Mouse (Mus musculus): ENCODE measurements around the gene Olfm2.
"Not testable (repeated sequence)": the region's sequence is repeated elsewhere in the genome, so short reads cannot be mapped to it uniquely, and the experiment has no call there.

Olfm2 gene

DNA sequence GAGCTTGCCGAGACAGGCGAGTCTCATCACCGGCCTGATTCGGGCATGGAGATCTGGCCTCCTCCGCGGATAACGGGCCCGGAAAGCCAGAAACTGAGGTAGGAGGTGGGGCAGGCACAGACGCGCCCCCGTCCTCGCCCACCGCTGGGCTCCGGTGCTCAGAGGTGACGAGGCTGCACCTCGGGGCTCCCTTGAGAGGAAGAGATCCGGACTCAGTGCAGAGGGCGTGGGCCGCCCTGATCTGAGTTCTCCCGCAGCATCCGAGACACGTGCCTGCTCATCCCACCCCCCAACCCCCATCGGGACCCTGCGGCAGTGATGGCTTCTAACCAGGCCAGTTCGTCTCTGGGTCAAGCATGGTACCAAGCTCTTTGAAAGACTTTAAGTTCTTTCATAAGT, 93.9 kb downstream of the Olfm2 start:
- no peak for DNase-seq (ENCODE audit: low spot score)

DNA sequence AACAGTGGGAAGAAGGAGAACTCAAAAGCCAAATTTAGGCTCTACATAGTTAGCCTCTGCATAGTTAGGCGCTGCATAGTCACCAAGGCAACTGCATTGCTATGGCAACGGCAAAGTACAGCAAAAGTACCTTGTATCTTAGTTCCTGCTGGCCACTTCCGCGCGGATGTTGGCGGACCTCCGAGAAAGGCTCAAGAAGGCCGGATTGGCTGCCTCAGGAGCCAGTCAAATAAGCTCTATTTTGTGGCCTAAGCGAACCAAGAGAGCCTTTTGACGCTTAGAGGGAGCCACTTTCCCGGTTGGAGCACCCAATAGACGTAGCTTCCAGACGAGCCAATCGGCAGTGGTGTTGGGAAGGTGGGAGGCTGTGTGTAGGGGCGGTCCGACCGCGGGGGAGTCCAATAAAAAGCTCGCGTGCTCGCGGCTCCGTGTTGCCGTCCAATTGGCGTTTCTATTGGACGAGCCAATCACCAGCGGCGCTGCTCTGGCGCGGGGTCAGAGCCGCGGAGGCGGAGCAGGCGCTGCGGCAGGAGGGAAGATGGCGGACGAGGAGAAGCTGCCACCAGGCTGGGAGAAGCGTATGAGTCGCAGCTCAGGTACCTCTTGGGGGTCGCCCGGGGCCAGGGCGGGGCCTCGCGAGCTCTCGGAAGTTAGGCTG, 94.4 kb downstream of the Olfm2 start, which contains the start of gene Pin1:
TSS of gene Pin1 (plus strand) at position 494 of the 658 bp plus-strand sequence.
- DNase-seq (ENCODE audit: low spot score) = peak; percentile 98

DNA sequence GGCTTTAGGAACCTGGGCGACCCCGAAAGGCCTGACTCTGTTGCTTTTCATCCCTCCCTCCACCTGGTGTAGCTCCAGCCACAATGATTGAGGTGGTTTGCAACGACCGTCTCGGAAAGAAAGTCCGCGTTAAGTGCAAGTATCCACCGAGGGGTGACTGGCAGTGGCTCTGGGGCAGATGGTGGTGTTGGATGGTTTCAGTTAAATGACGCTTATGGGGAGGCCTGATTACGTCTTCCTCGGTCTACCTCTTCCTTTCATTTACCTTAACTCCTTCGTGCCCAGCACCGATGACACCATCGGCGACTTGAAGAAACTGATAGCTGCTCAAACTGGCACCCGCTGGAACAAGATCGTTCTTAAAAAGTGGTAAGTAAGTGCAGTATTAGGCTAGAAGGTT, 101.0 kb downstream of the Olfm2 start:
- no peak for DNase-seq (ENCODE audit: low spot score)

DNA sequence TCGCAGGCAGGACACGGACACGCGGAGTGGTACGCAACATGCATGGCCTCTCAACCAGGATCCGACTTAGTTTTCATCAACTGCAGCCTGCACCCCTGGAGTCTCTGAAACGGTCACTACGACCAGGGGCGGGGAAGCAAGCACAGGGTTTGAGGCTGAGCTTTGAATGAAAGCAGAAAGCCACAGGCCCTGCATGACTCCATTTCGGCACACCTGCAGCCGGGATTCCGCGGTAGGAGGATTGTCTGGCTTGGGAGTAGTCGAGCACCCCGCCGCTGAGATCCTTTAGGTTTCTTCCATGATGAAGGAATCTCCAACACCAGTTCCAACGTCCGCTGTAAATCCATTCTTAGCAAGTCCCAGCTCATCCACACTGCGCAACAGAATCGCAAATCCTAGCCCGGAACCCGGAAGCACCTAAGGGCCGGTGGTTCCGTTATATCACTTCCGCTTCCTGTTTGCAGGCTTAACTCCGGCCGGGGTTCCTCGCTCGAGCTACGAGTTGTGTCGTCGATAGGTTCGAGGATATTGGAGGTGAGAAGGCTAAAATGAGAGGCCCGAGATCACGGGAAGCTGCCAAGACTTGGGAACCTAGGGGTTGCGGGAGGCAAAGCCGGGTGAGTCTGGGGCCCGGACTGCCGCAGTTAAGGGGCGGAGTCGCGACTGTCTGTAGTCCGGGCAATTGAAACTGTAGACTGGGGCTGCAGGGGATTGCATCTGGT, 101.6 kb downstream of the Olfm2 start, which contains the start of gene Fbxl12:
TSS of gene Fbxl12 (minus strand) at position 408 of the 722 bp plus-strand sequence.
- peak; percentile 69 for DNase-seq (ENCODE audit: low spot score)

DNA sequence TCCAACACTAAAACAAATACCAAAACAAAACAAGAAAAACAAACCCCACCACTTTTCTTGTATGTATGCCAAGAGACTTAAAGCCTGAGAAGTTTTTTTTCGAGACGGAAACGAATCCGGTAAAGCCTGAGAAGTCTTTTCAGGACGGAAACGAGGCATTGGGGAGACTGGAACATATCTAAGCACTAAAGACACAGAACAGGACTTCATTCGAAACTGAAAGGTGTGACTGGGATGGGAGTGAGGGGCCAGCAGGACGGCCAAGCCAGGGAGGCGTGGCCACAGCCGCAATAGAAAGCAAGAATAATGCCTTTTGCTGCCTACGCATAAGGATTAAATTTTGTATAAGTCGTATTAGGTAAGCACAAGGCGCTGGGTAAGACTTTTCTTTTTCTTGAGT, 102.4 kb downstream of the Olfm2 start:
- no peak for DNase-seq (ENCODE audit: low spot score)

DNA sequence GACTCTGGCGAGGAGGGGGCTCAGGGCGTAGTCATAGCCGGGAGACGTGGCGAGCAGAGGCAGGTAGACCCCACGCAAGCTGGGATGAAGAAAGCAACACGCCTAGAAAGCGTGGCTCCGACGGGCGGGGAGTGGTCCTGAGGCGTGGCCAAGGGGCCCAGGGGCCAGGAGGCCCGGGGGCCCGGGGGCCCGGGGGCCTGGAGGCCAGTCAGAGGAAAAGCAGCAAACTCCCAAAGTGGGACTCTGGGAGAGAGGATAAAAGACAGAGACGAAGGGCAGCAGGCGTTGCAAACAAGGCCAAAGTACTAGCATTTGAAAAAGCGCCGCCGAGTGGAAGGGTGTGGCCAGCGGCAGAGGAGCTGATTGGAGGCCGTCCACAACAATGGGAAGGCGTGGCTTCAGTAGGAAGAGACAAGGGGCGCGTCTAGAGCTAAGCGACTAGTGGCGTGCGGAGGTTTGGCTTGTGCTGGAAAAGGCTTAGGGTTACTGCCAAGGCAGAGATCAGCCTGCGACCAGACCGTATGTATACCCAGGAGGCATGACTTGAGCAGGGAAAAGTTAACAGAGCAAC, 103.2 kb downstream of the Olfm2 start:
- DNase-seq (ENCODE audit: low spot score) = peak; percentile 73

DNA sequence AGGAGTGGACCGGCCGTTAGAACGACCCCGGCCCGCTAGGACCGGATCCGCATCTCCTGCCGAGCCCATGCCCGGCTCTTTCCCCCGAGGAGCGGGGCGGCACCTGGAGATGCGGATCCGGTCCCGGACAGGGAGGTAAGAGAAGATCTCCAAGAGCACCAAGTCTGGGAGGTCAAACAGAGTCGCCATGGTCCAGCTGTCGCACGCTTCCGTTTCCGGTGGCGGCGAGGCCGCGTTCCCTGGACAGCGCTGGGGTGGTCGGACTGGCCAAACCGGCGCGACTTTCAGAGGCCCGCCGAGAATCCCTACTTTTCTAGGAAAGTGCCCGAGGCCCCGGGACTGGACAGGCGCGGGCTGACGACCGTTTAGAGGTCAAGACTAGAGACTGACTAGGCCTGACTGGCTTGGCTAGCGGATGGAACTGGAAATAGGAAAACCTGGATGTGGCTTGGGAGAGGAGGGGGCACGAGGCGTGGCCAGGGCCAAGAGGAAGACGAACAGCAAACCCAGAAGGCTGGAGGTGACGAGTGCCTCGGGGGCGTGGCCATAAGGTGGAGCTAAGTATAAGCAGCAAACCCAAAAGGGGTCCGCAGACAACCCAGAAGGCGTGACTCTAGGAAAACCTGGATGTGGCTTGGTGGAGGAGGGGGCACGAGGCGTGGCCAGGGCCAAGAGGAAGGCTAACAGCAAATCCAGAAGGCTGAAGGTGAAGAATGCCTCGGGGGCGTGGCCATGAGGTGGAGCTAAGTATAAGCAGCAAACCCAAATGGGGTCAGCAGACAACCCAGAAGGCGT, 103.9 kb downstream of the Olfm2 start, which contains the start of gene Ubl5:
TSS of gene Ubl5 (plus strand) at position 778 of the 795 bp plus-strand sequence.
- peak; percentile 67 for DNase-seq (ENCODE audit: low spot score)

DNA sequence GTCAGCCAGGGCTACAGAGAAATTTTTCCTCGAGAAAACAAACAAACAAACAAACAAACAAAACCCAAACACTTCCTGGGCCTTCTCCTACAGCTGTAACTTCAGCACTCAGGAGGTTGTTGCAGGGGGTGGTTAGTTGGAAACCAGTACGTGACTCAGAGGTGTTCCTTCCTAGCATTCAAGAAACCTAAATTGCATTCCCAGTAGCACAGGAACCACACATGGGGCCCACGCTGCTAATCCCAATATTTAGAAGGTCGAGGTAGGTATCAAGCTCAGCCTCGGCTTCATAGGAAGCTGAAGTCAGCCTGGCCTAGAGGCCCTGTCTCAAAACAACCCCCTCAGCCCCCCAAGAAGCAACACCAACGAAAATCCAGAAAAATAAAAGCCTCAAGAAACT, 104.6 kb downstream of the Olfm2 start:
- no peak for DNase-seq (ENCODE audit: low spot score)

DNA sequence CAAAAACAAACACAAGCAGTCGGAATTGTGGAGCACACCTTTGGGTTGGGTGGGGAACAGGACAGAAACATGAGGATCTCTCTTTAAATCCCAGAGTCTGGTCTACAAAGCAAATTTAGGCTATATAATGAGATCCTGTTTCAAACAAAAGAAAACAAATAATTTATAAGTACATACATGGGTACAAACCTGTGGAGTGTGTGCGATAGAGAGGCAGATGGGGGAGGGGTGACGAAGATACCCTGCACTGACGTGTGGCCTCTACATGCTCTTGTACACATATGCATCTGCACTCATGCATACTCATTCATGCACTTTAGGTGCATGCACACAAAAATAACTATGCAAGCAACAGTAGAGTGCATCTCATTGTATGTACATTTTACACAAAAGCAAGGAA, 106.7 kb downstream of the Olfm2 start:
- DNase-seq (ENCODE audit: low spot score) = no peak

DNA sequence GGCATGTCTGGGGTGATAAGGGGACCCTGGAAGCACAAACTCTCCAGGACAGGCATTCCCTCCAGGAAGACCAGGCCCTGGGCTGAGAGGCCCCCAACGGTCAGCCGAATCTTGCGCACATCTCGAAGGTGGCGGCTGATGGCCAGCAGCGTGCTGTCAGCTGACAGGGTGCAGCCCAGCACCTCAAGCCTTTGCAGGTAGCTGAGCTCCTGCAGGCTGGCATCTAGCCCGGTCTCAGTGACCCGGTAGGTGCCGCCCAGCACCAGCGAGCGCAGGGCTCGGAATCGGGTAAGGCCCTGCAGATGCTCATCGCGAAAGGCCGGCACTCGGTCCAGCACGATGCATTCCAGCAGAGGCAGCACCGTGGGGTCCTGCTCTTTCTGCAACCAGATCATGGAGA, 107.6 kb downstream of the Olfm2 start:
- no peak for DNase-seq (ENCODE audit: low spot score)

DNA sequence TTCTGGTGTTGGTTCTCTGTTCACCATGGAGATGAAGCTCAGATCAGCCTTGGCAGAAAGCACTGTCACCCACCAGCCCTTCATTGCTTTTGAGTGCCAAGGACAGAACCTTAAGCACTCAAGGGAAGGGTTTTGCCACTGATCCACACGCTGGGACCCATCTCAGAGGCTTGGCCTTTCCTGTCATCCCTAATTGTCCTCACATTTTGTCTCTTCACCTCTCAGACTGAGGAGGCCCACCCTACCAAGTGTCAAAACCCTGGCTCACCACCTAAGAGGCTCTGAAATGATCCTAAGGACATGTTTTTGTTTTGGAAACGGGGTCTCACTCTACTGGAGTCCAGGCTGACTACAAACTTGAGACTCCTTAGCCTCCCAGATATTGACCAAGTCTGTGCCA, 109.4 kb downstream of the Olfm2 start:
- DNase-seq (ENCODE audit: low spot score) = no peak

DNA sequence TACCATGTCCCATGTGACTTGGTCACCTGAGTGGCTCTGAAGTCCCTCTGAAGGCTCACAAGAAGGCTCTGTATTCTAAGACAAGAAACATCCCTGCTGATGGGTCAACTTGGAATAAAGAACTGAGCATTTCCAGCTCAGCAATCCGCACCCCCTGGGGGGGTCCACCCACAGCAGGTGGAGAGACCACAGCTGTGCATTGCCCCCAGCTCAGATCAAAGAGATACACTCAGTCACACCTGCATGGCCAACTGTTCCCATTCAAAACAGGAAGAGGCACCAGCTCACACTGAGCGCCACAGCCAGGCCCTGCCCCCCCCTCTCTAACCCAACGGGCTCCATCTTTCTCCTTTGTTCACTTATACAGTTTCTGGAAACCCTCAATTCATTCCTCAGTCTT, 109.9 kb downstream of the Olfm2 start:
- no peak for DNase-seq (ENCODE audit: low spot score)

DNA sequence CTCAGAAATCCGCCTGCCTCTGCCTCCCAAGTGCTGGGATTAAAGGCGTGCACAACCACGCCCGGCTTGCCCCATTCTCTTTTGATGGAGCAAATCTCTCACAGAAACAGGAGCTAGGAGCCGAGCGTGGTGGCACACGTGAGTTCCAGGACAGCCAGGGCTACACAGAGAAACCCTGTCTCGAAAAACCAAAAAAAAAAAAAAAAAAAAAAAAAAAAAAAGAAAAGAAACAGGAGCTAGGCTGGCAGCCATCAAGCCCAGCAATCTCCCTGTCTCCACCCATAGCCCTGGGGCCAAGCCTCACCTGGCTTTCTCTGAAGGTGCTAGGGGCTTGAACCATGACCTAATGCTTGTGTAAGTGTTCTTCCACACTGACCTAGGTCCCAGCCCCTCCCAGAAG, 110.5 kb downstream of the Olfm2 start:
- not testable (repeated sequence) for DNase-seq (ENCODE audit: low spot score)

DNA sequence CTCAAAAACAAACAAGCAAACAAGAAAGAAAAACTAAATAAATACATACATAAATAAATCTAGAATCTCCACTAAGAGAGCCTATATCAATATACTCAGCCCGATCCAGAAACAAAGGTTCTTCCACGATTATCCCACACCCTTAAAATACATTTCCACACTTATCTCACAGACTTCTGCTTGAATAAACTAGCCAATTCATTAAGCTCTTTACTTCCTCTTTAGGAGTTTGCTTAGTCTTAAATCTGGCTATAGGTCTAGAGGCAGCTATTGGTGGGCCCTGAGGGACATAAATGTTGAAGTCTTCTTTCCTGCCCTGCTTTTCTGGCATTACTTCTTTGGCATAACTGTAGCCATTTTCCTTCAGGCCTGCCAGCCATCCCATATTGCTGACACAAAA, 114.8 kb downstream of the Olfm2 start:
- no peak for DNase-seq (ENCODE audit: low spot score)

Data from c-Kit-positive CD71-positive TER-119-positive erythroid progenitor cells, embryonic 14.5 days (primary cell).